Mouse (Mus musculus): ENCODE results near the gene Cdca5.

DNA sequence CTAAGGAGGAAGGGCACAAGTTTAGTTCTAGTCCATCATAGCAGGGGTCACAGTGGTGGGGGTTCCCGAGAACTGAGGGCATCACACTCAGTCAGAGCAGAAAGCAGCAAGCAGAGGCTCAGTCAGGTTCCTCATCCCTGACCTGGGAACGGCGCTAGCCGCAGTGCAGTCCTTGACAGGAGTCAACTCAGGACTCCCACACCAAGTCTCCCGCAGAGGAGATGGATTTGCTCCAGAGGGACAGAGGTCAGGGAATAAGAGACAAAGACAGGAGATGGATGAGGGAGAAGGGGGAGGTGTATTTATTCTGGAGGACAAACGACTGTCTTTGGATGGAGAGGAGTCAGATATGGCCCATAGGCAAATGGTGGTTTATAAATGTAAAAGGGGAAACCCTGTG lies 28.3 kb downstream of the Cdca5 start:
- TF ChIP-seq POLR2A (IDR thresholded peaks at IDR 0.05; ENCODE audit: low read depth, low read length) (no peak), CTCF (conservative IDR thresholded peaks at IDR 0.05; ENCODE audit: insufficient read depth, insufficient read length, low read depth, low read length) (no peak)
